Mouse (Mus musculus): ENCODE data around the gene Msrb3. TPM values are rescaled to one million over a fixed set of nuclear protein-coding genes. Genes with fewer than 3 reads are reported as not detected.
A peak's percentile ranks its signal among the peaks of the same experiment; 100 is the strongest.

Msrb3 gene
- polyA plus RNA-seq, 1 experiment = 3.9 TPM

DNA sequence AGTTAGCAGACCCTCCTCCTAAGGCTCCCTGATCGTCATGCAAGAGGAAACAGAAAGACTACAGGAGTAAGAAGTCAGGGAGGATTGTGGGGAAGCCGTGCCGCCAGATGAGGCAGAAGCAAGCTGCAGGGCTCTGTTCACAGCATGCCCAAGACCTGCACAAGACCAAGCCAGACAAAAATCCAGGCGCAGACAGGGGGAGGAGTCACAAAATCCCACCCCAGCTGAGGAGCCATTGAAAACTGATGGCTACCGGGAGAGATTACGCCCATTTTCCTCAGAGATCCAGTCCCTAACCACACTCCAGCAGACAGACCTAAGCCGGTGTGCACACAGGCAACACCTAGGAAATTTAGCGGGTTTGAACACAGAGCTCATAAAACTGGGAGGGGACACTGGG is 10.4 kb downstream of the Msrb3 start:
- Histone ChIP-seq H3K36me3 (ENCODE audit: control insufficient read depth, insufficient read depth, low read length) (no peaks in the 10 kb centered on the region), H3K4me3 (ENCODE audit: low read depth, low read length) (no peak overlapping the region), H3K27me3 (ENCODE audit: control insufficient read depth, insufficient read depth, low read length) (no peaks in the 10 kb centered on the region; the same call in 1 of the 2 replicates), H3K27ac (ENCODE audit: insufficient read depth, low read depth, low read length) (no peak overlapping the region), H3K4me1 (ENCODE audit: control insufficient read depth, insufficient read depth, insufficient read length, low read length) (peaks cover 1% of the 10 kb centered on the region)
- WGBS = 91% methylated on average over 8 of the region's 8 CpGs
- no peak for TF ChIP-seq POLR2A (IDR thresholded peaks at IDR 0.05; ENCODE audit: low read depth, low read length)
- no peak for TF ChIP-seq CTCF (IDR thresholded peaks at IDR 0.05; ENCODE audit: extremely low read depth, insufficient read length, insufficient replicate concordance, low read depth, low read length)

DNA sequence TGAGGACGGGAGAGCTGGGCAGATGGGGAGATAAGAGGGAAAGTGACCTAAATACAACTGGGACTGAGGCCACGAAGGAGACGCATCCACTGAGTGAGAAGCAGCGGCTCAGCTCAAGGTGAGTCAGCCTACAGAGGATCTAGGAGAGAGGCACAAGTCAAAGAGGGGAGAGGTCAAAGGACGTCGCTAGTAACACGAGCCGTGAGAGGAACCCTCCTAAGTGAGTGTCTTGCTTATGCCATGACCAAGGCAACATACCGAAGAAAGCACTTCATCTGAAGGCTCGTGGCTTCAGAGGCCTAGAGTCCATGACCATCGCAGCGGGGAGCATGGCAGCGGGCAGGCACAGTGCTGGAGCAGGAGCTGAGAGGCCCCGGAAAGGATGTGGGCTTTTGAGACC is 14.7 kb downstream of the Msrb3 start:
- no peak overlapping the region for H3K4me3 ChIP-seq (ENCODE audit: low read depth, low read length)
- H3K27me3 ChIP-seq (ENCODE audit: control insufficient read depth, insufficient read depth, low read length) = no peaks in the 10 kb centered on the region
- H3K36me3 ChIP-seq (ENCODE audit: control insufficient read depth, insufficient read depth, low read length) = no peaks in the 10 kb centered on the region
- TF ChIP-seq CTCF (IDR thresholded peaks at IDR 0.05; ENCODE audit: extremely low read depth, insufficient read length, insufficient replicate concordance, low read depth, low read length) = no peak
- TF ChIP-seq POLR2A (IDR thresholded peaks at IDR 0.05; ENCODE audit: low read depth, low read length) = no peak
- WGBS = 91% methylated on average over 14 of the region's 14 CpGs
- H3K4me1 ChIP-seq (ENCODE audit: control insufficient read depth, insufficient read depth, insufficient read length, low read length) = no peaks in the 10 kb centered on the region
- no peak overlapping the region for H3K27ac ChIP-seq (ENCODE audit: insufficient read depth, low read depth, low read length)

GRCm38 (mm10) chr10:120883732-120884131 is 15.2 kb downstream of the Msrb3 start:
- no peak overlapping the region for H3K27ac ChIP-seq (ENCODE audit: insufficient read depth, low read depth, low read length)
- whole genome bisulfite sequencing = 63% methylated on average over 4 of the region's 4 CpGs
- TF ChIP-seq POLR2A (IDR thresholded peaks at IDR 0.05; ENCODE audit: low read depth, low read length) (no peak), CTCF (IDR thresholded peaks at IDR 0.05; ENCODE audit: extremely low read depth, insufficient read length, insufficient replicate concordance, low read depth, low read length) (no peak)
- H3K4me3 ChIP-seq (ENCODE audit: low read depth, low read length) = no peak overlapping the region
- no peaks in the 10 kb centered on the region for H3K4me1 ChIP-seq (ENCODE audit: control insufficient read depth, insufficient read depth, insufficient read length, low read length)
- no peaks in the 10 kb centered on the region for H3K27me3 ChIP-seq (ENCODE audit: control insufficient read depth, insufficient read depth, low read length)
- no peaks in the 10 kb centered on the region for H3K36me3 ChIP-seq (ENCODE audit: control insufficient read depth, insufficient read depth, low read length)

GRCm38 (mm10) chr10:120883069-120883415 is 15.9 kb downstream of the Msrb3 start:
- no peak overlapping the region for H3K4me3 ChIP-seq (ENCODE audit: low read depth, low read length)
- TF ChIP-seq CTCF (IDR thresholded peaks at IDR 0.05; ENCODE audit: extremely low read depth, insufficient read length, insufficient replicate concordance, low read depth, low read length) (no peak), POLR2A (IDR thresholded peaks at IDR 0.05; ENCODE audit: low read depth, low read length) (no peak)
- no peaks in the 10 kb centered on the region for H3K36me3 ChIP-seq (ENCODE audit: control insufficient read depth, insufficient read depth, low read length)
- H3K4me1 ChIP-seq (ENCODE audit: control insufficient read depth, insufficient read depth, insufficient read length, low read length) = no peaks in the 10 kb centered on the region
- no peaks in the 10 kb centered on the region for H3K27me3 ChIP-seq (ENCODE audit: control insufficient read depth, insufficient read depth, low read length)
- 19% methylated on average over 7 of the region's 7 CpGs for WGBS
- no peak overlapping the region for H3K27ac ChIP-seq (ENCODE audit: insufficient read depth, low read depth, low read length)

DNA sequence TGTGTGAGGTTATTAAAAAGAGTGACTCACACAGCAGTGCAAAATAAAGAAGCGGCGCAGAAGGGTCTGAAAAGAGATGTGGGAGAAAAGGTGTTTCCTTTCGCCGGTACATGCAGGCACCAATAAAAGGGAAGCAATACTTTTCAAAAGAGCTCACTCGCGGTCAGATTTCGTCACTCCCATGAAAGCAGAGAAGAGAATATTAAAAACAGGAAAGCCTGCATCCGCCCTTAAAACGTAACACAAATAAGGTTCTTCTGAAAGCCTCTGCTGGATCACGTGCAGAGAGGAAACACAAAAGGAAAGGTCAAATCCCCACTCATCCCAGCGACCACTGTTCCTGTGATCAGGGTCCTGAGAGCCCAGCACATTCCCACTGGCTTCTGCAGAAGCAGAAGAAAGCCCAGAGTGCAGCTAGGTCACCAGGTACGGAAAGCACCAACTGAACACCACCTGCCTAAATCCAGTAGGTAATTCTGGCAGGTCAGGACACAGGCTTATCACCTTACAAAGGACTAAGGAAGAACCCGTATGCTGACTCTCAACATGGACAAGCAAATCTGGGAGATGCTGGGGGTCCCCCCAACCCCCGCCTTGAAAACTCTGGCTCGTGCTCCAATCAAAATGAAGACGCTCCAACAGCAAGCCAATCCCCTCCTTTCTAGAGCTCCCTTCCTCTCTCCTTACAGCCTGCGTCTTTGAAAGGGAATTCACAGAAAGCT is 16.4 kb downstream of the Msrb3 start:
- TF ChIP-seq POLR2A (IDR thresholded peaks at IDR 0.05; ENCODE audit: low read depth, low read length) (no peak), CTCF (IDR thresholded peaks at IDR 0.05; ENCODE audit: extremely low read depth, insufficient read length, insufficient replicate concordance, low read depth, low read length) (no peak)
- no peak overlapping the region for H3K4me3 ChIP-seq (ENCODE audit: low read depth, low read length)
- no peaks in the 10 kb centered on the region for H3K4me1 ChIP-seq (ENCODE audit: control insufficient read depth, insufficient read depth, insufficient read length, low read length)
- no peaks in the 10 kb centered on the region for H3K36me3 ChIP-seq (ENCODE audit: control insufficient read depth, insufficient read depth, low read length)
- H3K27ac ChIP-seq (ENCODE audit: insufficient read depth, low read depth, low read length) = no peak overlapping the region
- no peaks in the 10 kb centered on the region for H3K27me3 ChIP-seq (ENCODE audit: control insufficient read depth, insufficient read depth, low read length)
- 29% methylated on average over 17 of the region's 17 CpGs for WGBS

DNA sequence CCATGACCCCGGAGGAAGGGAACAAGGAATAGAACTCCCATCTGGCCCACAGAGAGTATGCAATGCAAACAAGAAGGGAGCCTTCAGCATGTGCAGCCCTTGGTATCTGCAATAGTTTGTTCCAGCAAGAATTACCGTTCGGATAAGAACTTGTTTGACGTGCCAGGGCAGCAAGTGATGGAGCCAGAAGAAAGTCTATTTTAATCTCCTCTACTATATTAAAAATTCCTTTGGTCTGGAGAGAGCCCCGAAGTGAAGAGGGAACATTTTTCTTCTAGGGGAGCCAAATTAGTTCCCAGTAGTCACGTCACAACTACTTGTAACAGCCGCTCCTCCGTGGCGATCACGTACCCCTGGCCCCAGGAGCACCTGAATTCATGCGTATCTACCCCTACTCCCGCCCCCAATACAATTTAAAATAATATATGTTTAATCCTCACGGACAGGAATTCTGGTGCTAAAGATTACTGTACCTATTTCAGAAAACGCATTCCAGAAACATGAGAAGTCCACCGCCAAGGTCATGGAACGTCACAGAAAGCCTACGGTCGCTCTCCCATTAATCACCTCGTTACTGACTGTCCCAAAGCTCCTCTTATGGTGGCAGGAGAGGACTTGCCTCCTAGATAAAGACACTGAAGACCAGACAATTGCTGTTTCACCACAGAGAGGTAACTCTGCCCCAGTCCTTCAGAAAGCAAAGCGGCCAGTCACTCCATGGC is 22.2 kb downstream of the Msrb3 start:
- 60% methylated on average over 20 of the region's 20 CpGs for WGBS
- Histone ChIP-seq H3K36me3 (ENCODE audit: control insufficient read depth, insufficient read depth, low read length) (no peaks in the 10 kb centered on the region), H3K4me3 (ENCODE audit: low read depth, low read length) (no peak overlapping the region), H3K4me1 (ENCODE audit: control insufficient read depth, insufficient read depth, insufficient read length, low read length) (peaks cover 12% of the 10 kb centered on the region), H3K27ac (ENCODE audit: insufficient read depth, low read depth, low read length) (no peak overlapping the region), H3K27me3 (ENCODE audit: control insufficient read depth, insufficient read depth, low read length) (no peaks in the 10 kb centered on the region)
- TF ChIP-seq POLR2A (IDR thresholded peaks at IDR 0.05; ENCODE audit: low read depth, low read length) = no peak
- no peak for TF ChIP-seq CTCF (IDR thresholded peaks at IDR 0.05; ENCODE audit: extremely low read depth, insufficient read length, insufficient replicate concordance, low read depth, low read length)

GRCm38 (mm10) chr10:120875672-120876463 is 23.0 kb downstream of the Msrb3 start:
- no peaks in the 10 kb centered on the region for H3K36me3 ChIP-seq (ENCODE audit: control insufficient read depth, insufficient read depth, low read length)
- peaks cover 12% of the 10 kb centered on the region for H3K4me1 ChIP-seq (ENCODE audit: control insufficient read depth, insufficient read depth, insufficient read length, low read length)
- 14% methylated on average over 26 of the region's 26 CpGs for whole genome bisulfite sequencing
- no peaks in the 10 kb centered on the region for H3K27me3 ChIP-seq (ENCODE audit: control insufficient read depth, insufficient read depth, low read length)
- no peak overlapping the region for H3K4me3 ChIP-seq (ENCODE audit: low read depth, low read length)
- no peak overlapping the region for H3K27ac ChIP-seq (ENCODE audit: insufficient read depth, low read depth, low read length)
- TF ChIP-seq CTCF (IDR thresholded peaks at IDR 0.05; ENCODE audit: extremely low read depth, insufficient read length, insufficient replicate concordance, low read depth, low read length) (peak; percentile 98; the same call in 1 of the 2 replicates), POLR2A (IDR thresholded peaks at IDR 0.05; ENCODE audit: low read depth, low read length) (no peak)
